Comparison of ENCODE assay signal across 14 mouse cellular contexts in genomic region chr15:12108200-12108599, GRCm38 (mm10). TPM values are rescaled to one million over a fixed set of nuclear protein-coding genes. Genes with fewer than 3 reads are reported as not detected.
A peak's percentile ranks its signal among the peaks of the same experiment; 100 is the strongest.
DNase-seq lines count a peak whose midpoint lies in the region; ATAC-seq and TF ChIP-seq lines count a peak whose summit lies in the region.
"Had no signal": no experiment of that assay in that cellular context is flagged by ENCODE, and none has a peak within 500 bp of the region (broad histone marks: within the 10 kb centered on the region; RNA-seq: fewer than 3 reads in every experiment).

No protein-coding gene starts in this region.

- H3K27ac ChIP-seq in liver, adult 2 months (replicated peaks; ENCODE audit: insufficient read depth, low read depth, low read length): no peak overlapping the region
- no peak overlapping the region for H3K27ac ChIP-seq in liver, embryonic 11.5 days (ENCODE audit: low read depth, low read length)
- H3K27ac ChIP-seq: limb, embryonic 12.5 days had no signal

- H3K27me3 ChIP-seq in liver, adult 2 months (ENCODE audit: control insufficient read depth, insufficient read depth, low read length): no peaks in the 10 kb centered on the region
- H3K27me3 ChIP-seq in liver, embryonic 11.5 days (replicated peaks; ENCODE audit: control insufficient read depth, insufficient read depth, low read length): no peaks in the 10 kb centered on the region
- H3K27me3 ChIP-seq: limb, embryonic 12.5 days; Patski had no signal

- H3K79me2 ChIP-seq in liver, adult 2 months (ENCODE audit: control insufficient read depth, insufficient read depth, low read length): no peaks in the 10 kb centered on the region

- no peak for TF ChIP-seq POLR2A in liver, adult 2 months (IDR thresholded peaks at IDR 0.05; ENCODE audit: extremely low read depth, insufficient read depth, low read length)
- no peak for TF ChIP-seq POLR2A in lung, adult 2 months (IDR thresholded peaks at IDR 0.05; ENCODE audit: borderline replicate concordance, extremely low read depth, low read depth, low read length)

- WGBS in liver, adult 2 months: 79% methylated on average over 4 of the region's 4 CpGs
- 75% methylated on average over 4 of the region's 4 CpGs for WGBS in liver, embryonic 11.5 days
- 47% methylated on average over 4 of the region's 4 CpGs for WGBS in lung, adult 2 months

- no peaks in the 10 kb centered on the region for H3K9me3 ChIP-seq in liver, embryonic 11.5 days (ENCODE audit: control insufficient read depth, low read length)
- H3K9me3 ChIP-seq: limb, embryonic 12.5 days had no signal

- ATAC-seq in liver, embryonic 11.5 days (replicated peaks; ENCODE audit: low FRiP score): no peak
- ATAC-seq: Patski had no signal

- H3K9ac ChIP-seq in liver, adult 2 months (ENCODE audit: low read depth, low read length): no peak overlapping the region
- H3K9ac ChIP-seq in liver, embryonic 11.5 days (ENCODE audit: low read depth, low read length): no peak overlapping the region
- H3K9ac ChIP-seq: limb, embryonic 12.5 days had no signal

- no peak overlapping the region for H3K4me3 ChIP-seq in liver, adult 2 months (ENCODE audit: insufficient read depth, low read depth, low read length)
- H3K4me3 ChIP-seq in liver, embryonic 11.5 days (ENCODE audit: low read depth, low read length): no peak overlapping the region
- no peak overlapping the region for H3K4me3 ChIP-seq in lung, adult 2 months (replicated peaks; ENCODE audit: extremely low read depth, low read depth, low read length)
- H3K4me3 ChIP-seq: limb, embryonic 12.5 days had no signal

- no peak for TF ChIP-seq CTCF in liver, adult 2 months (IDR thresholded peaks at IDR 0.05; ENCODE audit: low read depth, low read length)
- peak; percentile 33; the same call in 1 of the 2 replicates for TF ChIP-seq CTCF in lung, adult 2 months (IDR thresholded peaks at IDR 0.05; ENCODE audit: insufficient read depth, low read length)

- no peaks in the 10 kb centered on the region for H3K4me1 ChIP-seq in liver, adult 2 months (ENCODE audit: control insufficient read depth, insufficient read depth, low read length)
- no peaks in the 10 kb centered on the region for H3K4me1 ChIP-seq in liver, embryonic 11.5 days (replicated peaks; ENCODE audit: control insufficient read depth, insufficient read depth, low read length)
- 0 out of 2 replicates have a peak, but pooled peaks cover 2% of the 10 kb centered on the region for H3K4me1 ChIP-seq in lung, adult 2 months (ENCODE audit: control insufficient read depth, insufficient read depth, low read length)
- H3K4me1 ChIP-seq: limb, embryonic 12.5 days had no signal

- DNase-seq in liver, adult 2 months (ENCODE audit: extremely low read depth, low read depth, low spot score): peak; percentile 34
- DNase-seq in liver, embryonic 11.5 days (ENCODE audit: low spot score): no peak
- DNase-seq in R1 (ENCODE audit: low read depth, low spot score): peak; percentile 70
- DNase-seq in lung, adult 2 months: no peak
- DNase-seq in thymus, postnatal 0 days (ENCODE audit: low spot score): peak; percentile 48
- no peak for DNase-seq in right cerebral cortex, adult 2 months (ENCODE audit: low spot score in 2 of 2)
- no peak for DNase-seq in frontal cortex, postnatal 10 days (ENCODE audit: low spot score in 2 of 2)
- no peak for DNase-seq in cerebellum, postnatal 14 days
- DNase-seq: cerebellum, postnatal 25 days; gastrocnemius, postnatal 14 days; kidney, postnatal 36 days had no signal

- H3K4me2 ChIP-seq in liver, embryonic 11.5 days: no peak overlapping the region
- H3K4me2 ChIP-seq: limb, embryonic 12.5 days; midbrain, embryonic 11.5 days had no signal

- H3K36me3 ChIP-seq in liver, adult 2 months (ENCODE audit: control insufficient read depth, insufficient read depth, low read length): no peaks in the 10 kb centered on the region
- H3K36me3 ChIP-seq in liver, embryonic 11.5 days (ENCODE audit: control insufficient read depth, insufficient read depth, low read length): no peaks in the 10 kb centered on the region
- H3K36me3 ChIP-seq: limb, embryonic 12.5 days had no signal

RNA-seq across cellular contexts. Expression of gene Zfr, which starts 9.4 kb away (rescaled TPM):
- total RNA-seq in liver, adult 2 months (2014; rRNA removed): 34.2 and 36.7 TPM in 2 replicates
- 46.2 and 61.6 TPM in 2 replicates for polyA plus RNA-seq in liver, adult 2 months (2012; rRNA removed)
- polyA plus RNA-seq in liver, embryonic 11.5 days (2014; fragmentation: Nextera tagmentation; extraction: Ambion mirVana): 86.0 and 87.3 TPM in 2 replicates
- 107 TPM in 2 replicates for polyA plus RNA-seq in lung, adult 2 months (2012; rRNA removed)
- 77.5 and 78.4 TPM in 2 replicates for polyA plus RNA-seq in thymus, postnatal 0 days (2015; fragmentation: Nextera tagmentation; extraction: Ambion mirVana)

Comparison
In these comparisons a context has a peak if more than half of its experiments do, and no peak if none do; other contexts are left out.
1. DNase-seq: peak in liver, adult 2 months (single experiment), R1 (single experiment) and thymus, postnatal 0 days (single experiment); none in liver, embryonic 11.5 days (single experiment), lung, adult 2 months (single experiment), right cerebral cortex, adult 2 months (0 of 2), frontal cortex, postnatal 10 days (0 of 2) and cerebellum, postnatal 14 days (0 of 2).